Mouse (Mus musculus): ENCODE data around the gene Dnajc1. TPM values are rescaled to one million over a fixed set of nuclear protein-coding genes. Genes with fewer than 3 reads are reported as not detected.

Gene Dnajc1
- total and polyA plus RNA-seq, 3 experiments, result 9.3 to 86.1 (median 14.3) TPM

- TF ChIP-seq TBP (IDR thresholded peaks at IDR 0.05; ENCODE audit: low read depth, low read length) (no peak), MAFK (IDR thresholded peaks at IDR 0.05; ENCODE audit: borderline replicate concordance, low read depth, low read length) (no peak), NELFE (IDR thresholded peaks at IDR 0.05; ENCODE audit: low read depth, low read length) (no peak), ZC3H11A (IDR thresholded peaks at IDR 0.05; ENCODE audit: low read depth, low read length) (no peak), CTCF (IDR thresholded peaks at IDR 0.05 in 2 of 3, conservative IDR thresholded peaks at IDR 0.05 in 1 of 3; ENCODE audit: control insufficient read depth in 1 of 3, insufficient read depth in 1 of 3, low read depth in 2 of 3, low read length in 3 of 3, poor library complexity in 1 of 3, severe bottlenecking in 1 of 3) (no peak), SIN3A (IDR thresholded peaks at IDR 0.05; ENCODE audit: low read length) (no peak), NRF1 (IDR thresholded peaks at IDR 0.05; ENCODE audit: insufficient read depth, low read depth, low read length, poor library complexity, severe bottlenecking) (no peak), BHLHE40 (IDR thresholded peaks at IDR 0.05; ENCODE audit: borderline replicate concordance, low read depth, low read length) (no peak)
- H3K9ac ChIP-seq (ENCODE audit: control insufficient read depth, low read depth, low read length, poor library complexity, severe bottlenecking), result no peak overlapping the region
- no peak for DNase-seq (ENCODE audit: low read depth, low spot score)
- no peak overlapping the region for H3K27ac ChIP-seq (ENCODE audit: control insufficient read depth, low read depth, low read length)
- H3K4me1 ChIP-seq (ENCODE audit: control insufficient read depth in 1 of 2, insufficient read depth in 2 of 2, low read length in 2 of 2), result no peaks in the 10 kb centered on the region
- no peak overlapping the region for H3K4me3 ChIP-seq (ENCODE audit: control insufficient read depth in 1 of 2, insufficient read depth in 1 of 2, low read depth in 2 of 2, low read length in 2 of 2)
- H3K36me3 ChIP-seq (ENCODE audit: control insufficient read depth in 1 of 2, insufficient read depth in 2 of 2, low read length in 2 of 2), result no peaks in the 10 kb centered on the region
- peaks cover 1% of the 10 kb centered on the region for H3K79me2 ChIP-seq (ENCODE audit: control insufficient read depth, insufficient read depth, low read length, poor library complexity)
- no peaks in the 10 kb centered on the region for H3K27me3 ChIP-seq (ENCODE audit: control insufficient read depth in 1 of 2, insufficient read depth in 2 of 2, low read length in 2 of 2)
- no peaks in the 10 kb centered on the region for H3K9me3 ChIP-seq (replicated peaks; ENCODE audit: insufficient read depth, low read length)
These were observed 40.0 kb downstream of the Dnajc1 start for GRCm38 (mm10) chr2:18352620-18353019.

- Histone ChIP-seq H3K27me3 (ENCODE audit: control insufficient read depth in 1 of 2, insufficient read depth in 2 of 2, low read length in 2 of 2) (no peaks in the 10 kb centered on the region), H3K9me3 (replicated peaks; ENCODE audit: insufficient read depth, low read length) (no peaks in the 10 kb centered on the region), H3K36me3 (ENCODE audit: control insufficient read depth in 1 of 2, insufficient read depth in 2 of 2, low read length in 2 of 2) (no peaks in the 10 kb centered on the region), H3K9ac (ENCODE audit: control insufficient read depth, low read depth, low read length, poor library complexity, severe bottlenecking) (no peak overlapping the region), H3K27ac (ENCODE audit: control insufficient read depth, low read depth, low read length) (no peak overlapping the region), H3K4me3 (ENCODE audit: control insufficient read depth in 1 of 2, insufficient read depth in 1 of 2, low read depth in 2 of 2, low read length in 2 of 2) (no peak overlapping the region), H3K4me1 (ENCODE audit: control insufficient read depth in 1 of 2, insufficient read depth in 2 of 2, low read length in 2 of 2) (no peaks in the 10 kb centered on the region), H3K79me2 (ENCODE audit: control insufficient read depth, insufficient read depth, low read length, poor library complexity) (no peaks in the 10 kb centered on the region)
- DNase-seq (ENCODE audit: low read depth, low spot score), result peak; percentile 44
- no peak for TF ChIP-seq BHLHE40 (IDR thresholded peaks at IDR 0.05; ENCODE audit: borderline replicate concordance, low read depth, low read length)
- no peak for TF ChIP-seq ELF1 (IDR thresholded peaks at IDR 0.05; ENCODE audit: low read depth, low read length)
- no peak for TF ChIP-seq POLR2AphosphoS2 (IDR thresholded peaks at IDR 0.05; ENCODE audit: low read length)
- peak; percentile 29 for TF ChIP-seq RAD21 (IDR thresholded peaks at IDR 0.05; ENCODE audit: low read depth, low read length)
- TF ChIP-seq SMC3 (IDR thresholded peaks at IDR 0.05; ENCODE audit: low read depth, low read length), result peak; percentile 39
- TF ChIP-seq RCOR1 (IDR thresholded peaks at IDR 0.05; ENCODE audit: low read depth, low read length), result no peak
- TF ChIP-seq KAT2A (conservative IDR thresholded peaks at IDR 0.05; ENCODE audit: low read depth, low read length), result no peak
- no peak for TF ChIP-seq TAL1 (IDR thresholded peaks at IDR 0.05; ENCODE audit: low read length)
- peak in 1 of 3 experiments; percentile 44; a peak in 2 of 6 replicates for TF ChIP-seq CTCF (IDR thresholded peaks at IDR 0.05 in 2 of 3, conservative IDR thresholded peaks at IDR 0.05 in 1 of 3; ENCODE audit: control insufficient read depth in 1 of 3, insufficient read depth in 1 of 3, low read depth in 2 of 3, low read length in 3 of 3, poor library complexity in 1 of 3, severe bottlenecking in 1 of 3)
- TF ChIP-seq MXI1 (IDR thresholded peaks at IDR 0.05; ENCODE audit: low read depth, low read length), result no peak
- TF ChIP-seq TCF12 (IDR thresholded peaks at IDR 0.05; ENCODE audit: low read depth, low read length), result no peak
- TF ChIP-seq MYB (IDR thresholded peaks at IDR 0.05; ENCODE audit: low read depth, low read length), result no peak
- TF ChIP-seq ETS1 (IDR thresholded peaks at IDR 0.05; ENCODE audit: low read depth, low read length), result no peak
- no peak for TF ChIP-seq USF1 (IDR thresholded peaks at IDR 0.05; ENCODE audit: low read depth, low read length)
- no peak for TF ChIP-seq ZC3H11A (IDR thresholded peaks at IDR 0.05; ENCODE audit: low read depth, low read length)
- TF ChIP-seq USF2 (IDR thresholded peaks at IDR 0.05; ENCODE audit: borderline replicate concordance in 1 of 2, insufficient read depth in 1 of 2, low read depth in 1 of 2, low read length in 2 of 2), result no peak
These were observed 49.2 kb downstream of the Dnajc1 start for GRCm38 (mm10) chr2:18343464-18343863.

Measured in MEL (cell line).